Mouse (Mus musculus): ENCODE results near the gene Zfyve9.
A peak's percentile ranks its signal among the peaks of the same experiment; 100 is the strongest.

The Zfyve9 gene

DNA sequence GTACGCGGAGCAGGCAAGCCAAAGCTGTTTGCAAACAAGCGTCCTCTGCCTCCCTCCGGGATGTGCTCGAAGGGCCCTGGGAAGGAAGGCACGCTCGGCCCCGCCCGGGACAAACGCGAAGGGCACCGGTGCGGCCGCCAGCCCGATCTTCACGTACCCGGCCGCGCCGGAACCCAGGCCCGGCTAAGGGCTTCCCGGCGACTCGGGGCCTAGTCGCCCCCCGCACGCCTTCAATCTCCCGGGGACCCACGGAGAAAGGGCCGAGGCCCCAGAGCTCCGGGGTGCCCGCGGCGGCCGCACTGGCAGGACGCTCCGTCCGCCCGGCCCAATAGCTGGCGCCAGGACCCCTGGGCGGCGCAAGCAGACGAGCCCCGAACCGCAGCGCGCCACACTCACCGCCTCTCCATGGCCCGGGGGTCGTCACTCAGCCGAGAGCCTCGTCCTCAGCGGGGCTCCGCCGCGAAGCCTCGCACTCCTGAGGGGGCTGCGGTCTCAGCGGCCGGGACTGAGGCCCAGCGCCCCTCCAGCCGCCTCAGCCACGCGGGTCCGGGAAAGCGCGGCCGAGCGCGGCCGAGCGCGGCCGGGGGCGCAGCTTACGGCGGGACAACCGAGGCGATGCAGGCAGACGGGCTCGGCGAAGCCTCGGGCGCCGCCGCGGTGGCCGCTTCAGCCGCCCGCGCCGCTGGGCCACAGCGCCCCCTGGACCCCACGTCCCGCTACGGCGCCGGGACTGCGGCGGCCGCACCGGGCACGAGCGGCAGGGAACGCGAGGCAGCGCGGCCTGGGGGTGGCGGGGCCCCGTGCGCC, at the start of gene Zfyve9:
TSS of gene Zfyve9 (minus strand) at position 742 of the 807 bp plus-strand sequence.
- DNase-seq (ENCODE audit: low spot score in 2 of 2): peak; percentile 41 to 81

DNA sequence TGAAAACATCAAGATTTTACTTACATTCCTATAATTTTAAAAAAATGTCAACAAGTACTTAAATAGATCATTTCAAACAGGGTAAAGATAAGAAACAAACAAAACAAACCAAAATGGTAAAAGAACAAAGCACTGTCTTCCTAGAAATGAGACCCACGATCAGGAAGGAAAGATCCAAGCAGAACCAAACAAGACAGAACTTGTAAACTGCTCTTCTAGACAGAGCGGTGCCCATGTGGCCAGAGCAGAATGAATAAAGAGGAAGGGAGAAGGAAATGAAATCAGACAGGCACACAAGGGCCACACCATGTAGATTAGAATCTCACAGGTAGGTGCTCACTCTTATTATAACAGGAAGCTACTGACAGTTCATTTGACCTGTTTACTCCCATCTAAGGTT, 46.0 kb upstream of the Zfyve9 start:
- DNase-seq (ENCODE audit: low spot score in 2 of 2): no peak

DNA sequence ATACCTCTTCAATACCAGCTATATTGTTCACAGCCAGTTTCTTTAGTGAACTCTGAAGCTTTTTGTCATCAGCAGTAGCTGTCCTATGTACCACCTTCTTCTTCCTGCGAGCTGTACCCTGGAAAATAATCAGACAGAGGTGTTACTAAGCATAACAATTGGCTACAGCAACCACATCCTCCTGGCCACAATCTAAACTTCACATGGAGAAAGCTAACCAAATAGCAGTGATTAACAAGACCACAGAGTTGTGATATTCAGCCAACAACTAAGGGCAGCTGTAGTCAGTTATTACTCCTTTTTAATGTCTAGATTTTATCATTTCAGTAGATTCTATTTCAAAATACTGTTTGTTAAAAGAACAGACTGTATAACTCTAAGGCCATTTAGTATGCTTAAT, 45.5 kb upstream of the Zfyve9 start:
- no peak for DNase-seq (ENCODE audit: low spot score in 2 of 2)

DNA sequence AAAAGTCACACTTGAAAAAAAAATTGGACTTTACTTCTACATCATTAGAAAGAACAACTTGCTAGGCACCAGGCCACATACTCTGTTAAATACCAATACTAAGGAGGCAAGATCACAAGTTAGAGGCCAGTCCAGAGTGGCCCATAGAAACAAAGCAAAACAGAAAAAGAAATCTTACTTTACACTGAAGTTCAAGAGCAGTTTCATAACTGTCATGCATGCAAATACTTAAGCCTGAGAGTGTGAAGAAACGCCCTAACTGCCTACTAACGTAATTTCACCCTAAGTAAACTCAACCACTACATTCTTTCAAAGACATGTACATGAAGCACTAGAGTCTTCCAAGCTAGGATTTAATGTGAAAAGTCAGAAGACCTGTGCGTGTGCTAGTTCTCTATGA, 45.1 kb upstream of the Zfyve9 start:
- DNase-seq (ENCODE audit: low spot score in 2 of 2): no peak

DNA sequence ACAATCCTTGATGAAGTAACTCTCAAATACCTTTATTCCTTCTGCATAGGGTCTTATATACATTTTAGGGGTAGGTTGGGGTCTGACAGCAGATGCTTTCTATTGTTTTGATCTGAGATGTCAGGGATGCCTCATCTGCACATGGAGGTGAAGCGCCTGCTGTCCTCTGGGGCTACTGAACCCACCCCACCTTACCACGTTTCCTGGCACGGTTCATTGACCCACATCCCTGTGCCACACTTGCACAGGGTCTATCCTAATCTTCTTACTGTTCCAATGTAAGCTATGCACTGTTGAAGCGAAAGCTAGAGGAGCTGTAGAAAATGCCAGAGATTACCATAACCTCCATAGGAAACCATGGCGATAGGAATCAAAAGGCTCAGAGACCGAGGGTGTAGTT, 31.0 kb upstream of the Zfyve9 start:
- no peak for DNase-seq (ENCODE audit: low spot score in 2 of 2)

DNA sequence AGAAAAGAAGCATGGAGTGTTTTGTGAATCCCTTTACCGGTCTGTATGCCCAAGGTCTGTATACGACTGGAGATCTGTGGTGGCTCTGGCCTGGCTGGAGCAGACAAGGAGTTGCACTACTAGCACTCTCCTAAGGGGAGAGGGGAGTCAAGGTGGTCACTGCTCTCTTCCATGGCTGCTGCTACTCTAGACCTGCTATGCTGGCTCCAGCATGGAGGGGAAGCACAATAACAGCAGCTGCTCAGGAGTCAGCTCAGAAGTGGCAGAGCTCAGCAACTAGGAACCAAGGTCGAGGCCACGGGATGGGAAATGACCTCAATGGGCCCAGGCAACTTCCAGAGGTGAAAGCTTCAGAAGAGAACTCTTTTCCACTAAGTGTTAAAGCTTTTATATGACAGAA, 30.5 kb upstream of the Zfyve9 start:
- DNase-seq (ENCODE audit: low spot score in 2 of 2): no peak

DNA sequence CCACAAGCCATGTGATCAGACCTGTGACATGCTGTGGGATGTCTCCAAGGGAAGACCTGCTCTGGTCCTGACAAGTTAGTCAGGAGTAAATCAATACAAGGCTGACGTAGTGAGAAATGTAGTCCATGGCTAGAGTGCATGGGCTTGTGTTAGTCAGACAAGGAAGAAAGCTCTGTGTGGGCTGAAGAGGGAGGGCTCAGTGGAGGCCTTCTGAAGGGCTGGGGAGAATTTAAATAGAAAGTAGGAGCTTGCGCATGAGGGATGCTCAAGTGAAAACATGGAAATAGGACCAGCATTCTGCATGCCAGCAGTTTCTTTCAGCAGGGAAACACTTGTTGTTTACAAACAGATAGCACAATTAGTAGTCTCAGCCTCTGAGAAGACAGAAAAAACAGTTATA, 22.9 kb upstream of the Zfyve9 start:
- DNase-seq (ENCODE audit: low spot score in 2 of 2): no peak

DNA sequence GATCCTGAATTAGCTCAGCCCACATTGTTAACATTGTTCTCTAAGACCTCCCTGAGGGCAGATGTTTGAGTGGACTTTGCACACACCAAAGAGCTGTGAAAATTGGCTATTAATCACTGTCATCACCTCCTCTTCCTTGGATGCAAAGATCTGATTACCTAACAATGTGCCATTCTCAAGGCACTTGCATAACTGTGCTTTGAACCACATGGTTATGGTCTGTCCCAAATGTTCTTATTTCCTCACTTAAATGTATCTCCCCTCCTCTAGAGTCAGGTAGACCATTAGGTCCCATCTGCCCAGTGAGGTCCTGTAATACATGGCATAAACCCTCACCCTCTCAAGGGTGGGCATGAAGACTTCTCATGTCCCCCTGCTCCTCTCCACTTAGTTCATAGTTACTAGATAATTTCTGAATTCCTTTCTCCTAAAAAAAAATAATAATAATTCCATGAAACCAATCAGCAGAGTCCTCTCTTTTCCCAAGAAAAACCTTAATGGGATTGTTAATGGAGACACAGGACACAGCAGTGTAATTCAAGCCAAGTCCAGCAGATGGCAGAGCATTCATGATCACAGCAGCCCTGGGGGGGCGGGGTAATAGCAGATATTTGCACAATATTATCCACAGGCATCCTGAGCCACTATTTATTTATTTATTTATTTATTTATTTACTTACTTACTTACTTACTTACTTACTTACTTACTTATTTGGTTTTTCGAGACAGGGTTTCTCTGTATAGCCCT, 17.7 kb upstream of the Zfyve9 start:
- peak in 1 of 2 experiments; percentile 42 for DNase-seq (ENCODE audit: low spot score in 2 of 2)

DNA sequence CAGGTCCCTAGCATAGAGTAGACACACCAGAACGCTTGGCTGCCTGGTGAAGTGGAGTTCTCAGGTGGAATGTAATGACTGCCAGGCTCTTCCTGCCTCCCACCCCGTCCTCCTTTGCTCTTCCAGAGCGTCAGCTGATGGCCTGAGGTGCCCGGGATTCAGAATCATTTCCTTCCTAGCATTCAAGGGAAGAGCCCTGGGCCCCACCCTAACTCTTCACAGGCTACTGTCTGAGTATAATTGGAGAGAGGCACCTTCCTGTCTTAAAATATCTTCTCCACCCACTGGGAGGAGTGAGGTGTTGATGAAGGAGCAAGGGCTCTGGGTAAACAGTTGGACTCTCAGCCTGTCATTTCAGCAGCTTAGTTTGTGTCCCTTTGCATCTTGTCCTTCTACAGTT, 16.1 kb upstream of the Zfyve9 start:
- no peak for DNase-seq (ENCODE audit: low spot score in 2 of 2)

DNA sequence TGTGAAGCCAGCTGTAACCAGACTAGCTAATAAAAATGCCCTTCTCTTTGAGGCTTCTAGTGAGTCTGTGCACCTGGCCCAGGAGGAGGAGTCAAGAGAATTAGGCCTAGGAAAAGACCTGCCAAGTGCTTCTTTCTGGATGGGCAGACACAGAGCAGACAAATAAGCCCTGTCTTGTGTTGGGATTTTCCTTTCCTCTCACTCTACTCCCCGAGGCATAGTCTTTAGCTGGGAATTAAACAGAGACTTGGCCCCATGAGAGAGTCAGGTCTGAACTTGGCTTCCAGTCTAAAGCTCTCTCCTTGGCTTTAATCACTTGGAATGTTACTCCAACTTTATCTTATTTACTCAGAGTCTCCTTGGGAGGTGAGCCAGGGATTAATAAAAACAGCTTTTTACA, 13.3 kb upstream of the Zfyve9 start:
- DNase-seq (ENCODE audit: low spot score in 2 of 2): no peak

DNA sequence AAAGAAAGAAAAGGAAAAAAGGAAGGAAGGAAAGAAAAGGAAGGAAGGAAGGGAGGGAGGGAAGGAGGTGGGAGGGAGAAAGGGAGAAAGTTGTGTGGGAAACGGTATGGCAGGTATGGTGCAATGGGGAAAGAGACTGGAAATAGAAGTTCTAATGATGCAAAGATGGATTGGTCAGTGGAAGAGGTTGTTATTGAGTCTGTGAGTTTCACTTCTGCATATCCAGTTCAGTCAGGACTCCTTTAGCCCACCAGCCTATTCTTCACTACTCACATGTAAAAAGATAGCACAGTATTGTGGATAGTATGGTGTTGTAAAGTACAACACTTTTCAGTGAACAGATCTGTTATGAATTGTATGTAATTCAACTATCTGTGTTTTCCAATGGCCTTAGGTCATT, 9.9 kb upstream of the Zfyve9 start:
- no peak for DNase-seq (ENCODE audit: low spot score in 2 of 2)

DNA sequence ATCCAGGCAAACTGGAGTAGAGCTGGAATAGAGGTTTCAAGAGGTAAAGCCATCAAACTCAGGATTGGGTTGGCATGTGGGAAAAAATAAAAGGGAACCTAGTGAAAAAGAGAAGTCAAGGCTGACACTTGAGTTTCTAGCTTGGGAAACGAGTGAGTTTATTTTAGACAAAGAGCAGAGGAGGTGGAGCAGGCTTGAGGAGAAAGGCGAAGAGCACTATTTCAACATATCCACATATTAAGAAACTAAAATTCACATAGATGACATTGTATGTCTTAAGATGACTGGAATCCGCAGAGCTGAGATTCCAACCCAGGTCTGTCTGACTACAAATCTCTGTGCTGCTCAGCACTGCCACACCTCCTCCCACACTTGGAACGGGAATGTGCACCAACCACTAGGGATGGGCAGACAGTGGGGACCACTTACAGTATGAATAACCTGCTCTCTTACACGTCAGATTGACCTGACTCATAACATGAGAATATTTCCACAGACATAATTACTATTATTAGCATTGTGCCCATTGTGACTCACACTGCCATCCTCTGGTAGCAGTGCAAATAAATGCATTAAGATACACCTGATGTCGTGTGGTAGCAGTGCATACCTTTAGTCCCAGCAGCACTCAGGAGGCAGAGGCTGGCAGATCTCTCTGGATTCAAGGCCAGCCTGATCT, 8.8 kb upstream of the Zfyve9 start:
- no peak for DNase-seq (ENCODE audit: low spot score in 2 of 2)

DNA sequence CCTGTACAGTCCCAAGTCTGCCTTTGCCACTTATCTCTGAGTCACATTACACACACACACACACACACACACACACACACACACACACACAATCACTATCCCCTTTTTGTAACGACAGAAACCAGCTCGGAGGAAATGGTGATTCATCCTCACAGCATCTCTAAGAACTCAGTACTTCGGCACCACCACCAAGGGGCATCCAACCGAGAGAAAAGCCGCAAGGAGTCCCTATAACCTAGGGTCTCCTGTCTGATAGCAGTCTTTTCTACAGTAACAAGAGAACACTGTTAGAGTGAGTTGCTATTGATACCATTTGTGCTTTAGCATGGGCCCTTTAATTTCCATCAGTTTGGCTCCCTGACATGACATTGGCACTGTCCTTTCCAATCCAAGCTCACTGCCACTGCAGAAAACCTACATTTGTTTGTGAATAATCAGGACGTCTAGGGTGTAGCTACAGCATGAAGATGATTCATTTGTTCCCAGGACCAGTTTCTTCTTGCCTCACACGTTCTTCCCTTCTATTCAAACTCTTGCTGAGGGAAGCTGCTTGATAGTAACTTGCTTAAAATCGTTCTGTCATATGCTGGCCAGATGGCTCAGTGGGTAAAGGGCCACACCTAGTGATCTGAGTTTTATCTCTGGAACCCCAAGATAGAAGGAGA, 2.0 kb upstream of the Zfyve9 start:
- DNase-seq (ENCODE audit: low spot score in 2 of 2): peak in 1 of 2 experiments; percentile 15

DNA sequence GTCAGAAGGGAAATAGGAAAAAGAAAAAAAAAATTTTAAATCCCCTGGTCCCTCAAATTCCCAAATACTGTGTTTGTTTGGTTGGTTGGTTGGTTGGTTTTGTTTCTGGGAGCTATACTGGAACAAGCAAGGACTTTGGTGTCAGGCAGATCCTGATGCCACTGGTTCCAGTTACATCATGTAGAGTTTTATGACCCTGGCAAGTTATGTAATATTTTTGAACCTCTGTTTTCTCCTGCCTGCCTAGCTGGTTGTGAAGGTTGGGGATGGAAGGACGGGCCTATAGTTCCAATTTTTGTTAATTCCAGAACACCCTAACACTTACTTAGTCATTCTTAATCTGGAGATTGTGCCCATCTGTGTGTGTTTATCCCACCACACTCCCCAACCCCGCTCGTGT, 998 bp upstream of the Zfyve9 start:
- no peak for DNase-seq (ENCODE audit: low spot score in 2 of 2)

DNA sequence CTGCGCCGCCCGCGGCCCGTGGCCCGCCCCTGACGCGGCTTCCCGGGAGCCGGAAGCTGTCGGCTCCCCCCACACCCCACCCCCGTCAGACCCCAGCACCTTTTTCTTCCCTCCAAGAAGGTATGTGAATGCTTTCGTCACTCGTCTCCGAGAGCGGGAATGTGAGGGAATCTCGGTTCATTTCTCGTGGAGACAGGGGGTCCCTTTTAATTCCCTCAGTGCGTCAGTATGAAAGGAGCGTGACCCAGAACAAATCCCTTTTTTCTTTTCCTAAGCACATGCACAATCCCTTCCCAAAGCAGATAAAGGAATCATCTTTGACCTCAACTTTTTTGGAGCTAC, 237 bp upstream of the Zfyve9 start:
- peak in 1 of 2 experiments; percentile 11 for DNase-seq (ENCODE audit: low spot score in 2 of 2)

DNA sequence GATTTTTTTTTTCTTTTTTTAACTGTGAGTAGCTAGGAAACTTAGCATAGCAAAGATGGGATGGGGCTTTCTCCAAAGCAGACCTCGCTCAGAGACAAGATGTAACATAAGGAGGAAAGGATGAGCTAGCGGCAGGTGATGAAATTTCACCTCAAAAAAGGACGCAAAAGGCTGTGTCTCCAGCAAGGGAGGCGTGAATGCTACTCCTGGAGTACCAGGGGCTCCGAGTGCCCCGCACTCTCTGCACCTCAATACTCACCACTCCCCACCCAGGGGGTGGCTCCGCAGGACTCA, 888 bp downstream of the Zfyve9 start:
- peak in 1 of 2 experiments; percentile 29 for DNase-seq (ENCODE audit: low spot score in 2 of 2)

DNA sequence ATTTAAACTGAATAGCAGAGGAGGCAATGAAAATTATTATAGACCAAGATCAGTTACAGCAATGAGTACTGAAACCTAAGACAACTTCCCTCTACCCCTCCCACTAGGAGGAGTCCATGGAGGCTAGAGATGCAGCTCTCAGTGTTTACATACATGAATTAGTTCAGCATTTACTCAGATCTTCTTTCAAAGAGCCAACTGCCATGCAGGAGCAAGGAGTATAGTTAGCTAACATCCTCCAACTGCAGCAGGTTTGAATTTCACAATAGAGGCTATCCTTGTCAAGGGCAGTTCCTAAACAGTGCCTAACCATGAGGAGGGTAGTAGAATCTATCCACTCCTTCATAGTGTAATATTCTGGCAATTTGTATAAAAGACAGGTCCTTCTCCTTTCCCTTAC, 12.1 kb downstream of the Zfyve9 start:
- no peak for DNase-seq (ENCODE audit: low spot score in 2 of 2)

DNA sequence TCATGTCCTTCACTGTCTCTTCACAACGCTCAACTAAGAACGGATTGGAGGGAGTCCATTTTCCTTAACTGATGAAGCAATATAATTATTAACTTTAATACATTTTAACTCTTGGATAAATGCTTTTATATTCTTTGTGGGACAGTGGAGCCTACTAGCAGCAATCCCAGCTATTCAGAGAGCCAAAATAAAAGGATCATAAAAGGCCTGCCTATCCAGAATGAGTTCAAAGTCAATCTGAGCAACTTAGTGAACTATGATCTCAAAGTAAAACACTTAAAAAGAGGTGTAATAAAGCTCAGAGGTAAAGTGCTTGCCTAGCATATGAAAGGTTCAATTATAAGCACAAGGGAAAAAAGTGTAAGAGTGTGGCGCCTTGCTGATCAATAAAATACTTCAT, 21.0 kb downstream of the Zfyve9 start:
- no peak for DNase-seq (ENCODE audit: low spot score in 2 of 2)

DNA sequence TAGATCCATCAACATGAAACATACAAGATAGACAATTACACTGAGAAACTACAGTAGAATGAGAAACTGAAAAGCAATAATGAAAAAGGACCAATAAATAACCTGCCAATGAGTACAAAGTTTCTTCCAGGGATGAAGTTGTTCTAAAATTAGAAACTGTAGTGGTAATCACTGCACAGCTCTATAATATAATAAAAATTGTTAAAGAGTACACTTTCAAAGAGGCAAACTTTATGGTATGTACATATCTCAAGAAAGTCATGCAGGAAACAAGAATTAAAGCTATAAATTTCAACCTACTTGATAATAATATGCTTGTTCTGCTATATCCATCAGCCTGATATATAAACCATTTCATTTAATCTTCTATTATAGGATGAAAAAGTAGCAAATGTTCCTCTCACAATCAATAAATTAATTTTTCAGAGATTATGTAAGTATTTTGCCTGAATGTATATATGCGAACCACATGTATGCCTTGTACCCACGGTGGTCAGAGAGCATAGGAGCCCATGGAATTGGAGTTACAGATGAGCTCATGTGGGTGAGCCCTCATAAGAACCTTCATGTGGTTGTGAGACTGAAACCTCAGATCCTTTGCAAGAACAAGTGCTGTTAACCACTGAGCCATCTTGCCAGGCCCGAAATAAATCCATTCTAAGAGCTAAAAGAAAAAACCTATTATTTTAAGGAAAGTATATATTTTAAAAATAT, 34.3 kb downstream of the Zfyve9 start:
- no peak for DNase-seq (ENCODE audit: low spot score in 2 of 2)

DNA sequence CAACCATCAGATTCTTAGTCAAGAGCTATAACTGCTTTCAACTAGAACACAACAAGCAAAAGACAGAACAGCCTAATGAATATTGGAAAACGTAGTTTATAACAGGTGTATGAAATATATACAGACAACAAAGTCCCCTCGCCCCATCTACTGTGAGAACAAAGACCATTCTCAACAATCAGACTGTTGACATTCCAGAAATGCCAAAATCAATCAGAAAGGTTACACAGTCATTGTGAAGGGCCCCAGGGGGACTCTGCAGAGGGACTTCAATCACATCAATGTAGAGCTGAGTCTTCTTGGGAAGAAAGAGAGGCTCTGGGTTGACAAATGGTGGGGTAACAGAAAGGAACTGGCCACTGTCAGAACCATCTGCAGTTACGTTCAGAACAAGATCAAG, 49.0 kb downstream of the Zfyve9 start:
- no peak for DNase-seq (ENCODE audit: low spot score in 2 of 2)

DNA sequence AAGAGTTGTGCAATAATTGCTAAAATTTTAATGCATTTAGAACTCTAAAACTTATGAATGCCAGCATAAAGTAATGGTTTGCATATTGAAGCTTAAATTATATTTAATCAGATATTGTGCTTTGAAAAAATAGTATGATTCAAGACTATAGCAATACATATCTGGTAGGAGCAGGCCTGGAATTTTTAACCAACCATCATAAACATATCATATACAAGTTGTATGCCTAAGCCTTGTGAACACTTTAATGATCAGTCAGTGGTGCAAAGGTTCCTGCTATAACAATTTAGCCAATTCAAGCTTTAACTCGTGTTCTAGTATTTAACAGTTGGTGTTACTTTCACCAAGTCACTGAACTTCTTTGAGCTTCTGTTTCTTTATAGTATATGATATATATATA, 50.1 kb downstream of the Zfyve9 start:
- no peak for DNase-seq (ENCODE audit: low spot score in 2 of 2)

DNA sequence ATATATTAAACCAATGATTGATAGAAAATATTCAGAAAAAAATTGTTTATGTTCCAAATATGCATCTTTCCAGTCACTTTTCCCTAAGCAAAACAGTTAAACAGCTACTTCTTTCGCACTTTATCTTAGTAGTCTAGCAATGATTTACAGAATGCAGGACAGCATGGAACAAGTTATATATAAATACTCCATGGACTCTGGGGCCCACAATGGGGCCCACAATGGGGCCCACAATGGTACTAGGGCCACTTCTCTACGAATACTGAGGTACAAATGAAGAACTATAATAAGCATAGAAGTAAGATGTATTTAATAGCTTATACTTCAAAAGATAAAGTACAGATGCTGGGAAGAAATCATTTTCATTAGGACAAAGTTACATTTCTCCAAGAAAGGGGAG, 56.5 kb downstream of the Zfyve9 start:
- DNase-seq (ENCODE audit: low spot score in 2 of 2): no peak
